Mouse (Mus musculus) left cerebral cortex, postnatal 36 days (tissue): ENCODE results near the gene Tmed1. TPM values are rescaled to one million over a fixed set of nuclear protein-coding genes. Genes with fewer than 3 reads are reported as not detected.
"Not testable (repeated sequence)": the region's sequence is repeated elsewhere in the genome, so short reads cannot be mapped to it uniquely, and the experiment has no call there.

ENCODE experiments used
- DNase-seq, 2 experiments: peaks; one replicate each; pipeline ENCODE4 v3.0.0; 2021 to 2022; ENCODE audit warnings: low spot score in 2 of 2, mixed read lengths in 1 of 2
- intact Hi-C: fragments of 180-260 bp; cut with DNase I; formaldehyde crosslinking; loops from one replicate; pipeline ENCODE4 v1.15.1; 2025
- total RNA-seq, 2 experiments: library from RNA; stranded (reverse); gene quantifications; 2 replicates each; pipeline ENCODE4 v1.2.3; 2021

Gene Tmed1
- total RNA-seq, 2 experiments from 2014 or later = 14.2 to 16.7 TPM

DNA sequence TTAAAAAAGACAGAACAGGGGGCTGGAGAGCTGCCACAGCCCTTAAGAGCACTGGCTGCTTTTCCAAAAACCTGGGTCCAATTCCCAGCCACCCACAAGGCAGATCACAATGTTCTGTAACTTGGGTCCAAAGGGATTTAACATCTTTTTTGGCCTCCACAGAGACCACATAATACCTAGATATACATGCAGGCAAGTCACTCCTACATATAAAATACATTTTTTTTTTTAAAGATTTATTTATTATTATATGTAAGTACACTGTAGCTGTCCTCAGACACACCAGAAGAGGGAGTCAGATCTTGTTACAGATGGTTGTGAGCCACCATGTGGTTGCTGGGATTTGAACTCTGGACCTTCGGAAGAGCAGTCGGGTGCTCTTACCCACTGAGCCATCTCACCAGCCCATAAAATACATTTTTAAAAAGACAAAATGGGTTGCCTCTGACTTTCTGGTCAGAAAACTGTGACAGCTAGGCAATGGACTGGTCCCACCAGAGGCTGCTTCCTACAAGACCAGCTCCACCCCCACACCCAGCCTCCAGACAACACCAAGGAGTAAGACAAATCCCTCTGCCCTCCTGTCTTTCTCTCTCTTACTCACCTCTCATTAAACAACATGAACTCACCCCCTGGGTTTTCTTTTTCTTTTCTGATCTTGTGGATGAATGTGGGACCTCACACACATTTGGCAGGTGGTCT lies 17.2 kb upstream of the Tmed1 start:
- DNase-seq = no peak
- intact Hi-C loops = no loop called here

DNA sequence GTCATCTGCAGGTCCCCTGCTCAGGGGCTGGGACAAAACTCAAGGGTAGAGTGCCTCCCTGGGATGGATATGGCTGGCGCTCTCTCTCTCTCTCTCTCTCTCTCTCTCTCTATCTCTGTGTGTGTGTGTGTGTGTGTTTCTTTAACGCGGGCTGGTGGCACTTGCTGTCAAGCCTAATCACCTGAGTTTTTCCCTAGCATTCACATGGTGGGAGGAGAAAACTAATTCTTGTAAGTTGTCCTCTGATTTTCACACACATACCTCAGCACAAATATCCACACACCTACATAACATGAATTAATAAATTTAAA lies 16.5 kb upstream of the Tmed1 start:
- intact Hi-C loops = no loop called here
- DNase-seq = no peak

DNA sequence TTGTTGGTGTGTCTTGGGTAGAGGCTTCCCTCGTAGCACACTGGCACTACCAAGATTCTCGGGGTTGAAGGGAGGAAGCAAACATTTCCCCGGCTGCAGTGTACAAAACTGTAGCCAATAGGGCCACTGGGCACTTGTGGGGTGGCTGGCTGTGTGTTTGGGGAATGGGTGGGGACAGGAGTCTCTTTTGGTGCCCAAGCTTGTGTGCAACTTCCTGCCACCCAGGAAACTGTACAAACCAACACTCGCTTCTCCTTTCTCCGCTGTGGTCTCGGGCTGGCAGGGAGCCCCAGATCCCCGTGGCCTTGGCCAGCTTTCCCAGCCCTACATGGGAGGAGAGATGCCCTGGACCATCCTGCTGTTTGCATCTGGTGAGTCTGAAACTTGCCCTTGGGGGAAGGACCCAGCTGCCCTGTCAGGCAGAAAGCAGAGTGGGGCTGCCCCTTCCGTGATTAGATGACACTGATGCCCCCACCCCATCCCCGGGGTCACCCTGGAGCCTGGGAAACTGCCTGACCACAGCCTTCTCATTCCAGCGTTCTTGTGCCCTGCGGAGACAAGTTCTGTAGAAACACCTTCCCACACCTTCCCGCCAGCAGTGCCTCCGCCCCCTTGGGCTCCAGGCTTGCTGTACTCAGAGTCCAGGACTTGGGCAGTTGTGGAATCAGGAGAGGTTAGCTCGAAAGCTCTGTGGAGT lies 16.0 kb upstream of the Tmed1 start, which contains the start of gene AB124611:
Gene AB124611, plus strand, starts transcription at position 240 of the 697 bp plus-strand sequence.
- no peak for DNase-seq
- intact Hi-C loops = no loop called here

DNA sequence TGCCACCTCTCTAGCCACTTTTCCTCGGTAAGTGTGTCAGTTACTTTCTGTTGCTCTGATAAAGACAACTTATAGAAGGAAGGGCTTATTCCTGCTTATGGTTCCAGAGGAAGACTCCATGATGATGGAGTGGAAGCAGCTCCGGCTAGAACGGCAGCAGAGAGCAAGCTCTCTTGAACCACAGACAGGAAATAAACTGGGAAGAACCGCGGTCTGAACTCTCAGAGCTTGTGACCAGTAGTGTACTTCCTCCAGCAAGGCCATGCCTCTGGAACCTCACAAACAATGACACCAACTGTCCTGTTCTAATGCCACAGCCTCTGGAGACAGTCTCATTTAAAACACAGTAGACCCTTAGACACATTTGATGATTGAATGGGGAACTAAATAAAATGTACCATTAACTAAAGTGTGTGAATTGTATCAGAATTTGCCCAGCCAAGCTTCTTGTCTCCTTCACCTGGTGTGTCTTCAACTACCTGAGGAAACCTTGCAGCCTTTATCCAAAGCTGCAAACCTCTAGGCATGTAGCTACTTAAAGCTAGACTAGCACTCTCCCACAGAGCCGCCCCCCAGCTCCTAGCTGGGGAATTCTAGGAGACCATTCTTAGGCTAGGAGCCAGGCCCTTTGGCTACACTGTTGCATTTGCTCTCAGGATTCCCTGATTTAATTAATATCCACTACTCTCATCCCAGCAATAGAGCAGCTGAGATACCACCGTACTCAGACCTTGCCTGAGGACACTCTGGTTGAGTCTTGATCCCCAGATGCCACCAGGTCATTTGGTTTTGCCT lies 15.3 kb upstream of the Tmed1 start:
- no peak for DNase-seq
- intact Hi-C loops = no loop called here

GRCm38 (mm10) chr9:21518690-21519089 lies 8.6 kb upstream of the Tmed1 start:
- intact Hi-C loops, DNase-seq: not testable (repeated sequence)

DNA sequence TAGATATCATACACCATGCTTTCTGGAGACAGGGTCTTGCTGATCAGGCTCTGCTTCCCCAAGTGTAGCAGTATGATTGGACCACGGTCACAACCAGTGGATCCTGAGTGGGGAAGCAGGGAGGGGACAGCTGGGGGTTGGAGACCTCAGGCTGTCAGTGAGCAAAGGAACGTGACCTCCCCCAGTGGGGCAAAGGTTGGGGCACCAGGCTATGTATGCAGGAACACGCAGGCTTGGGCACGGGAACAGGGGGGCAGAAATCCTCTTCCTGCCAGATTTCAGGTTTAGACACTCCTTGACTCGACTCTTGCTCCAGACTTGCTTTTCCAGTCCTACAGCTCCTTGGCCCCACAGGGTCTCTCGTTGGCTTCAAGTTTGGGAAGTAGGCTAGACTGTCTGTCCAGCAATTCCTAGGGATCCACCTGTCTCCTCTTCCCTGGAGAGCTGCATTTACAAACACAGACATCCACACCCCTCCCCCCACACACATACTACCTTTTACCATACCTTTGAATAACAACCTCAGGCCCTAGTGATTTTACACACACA lies 8.0 kb upstream of the Tmed1 start:
- intact Hi-C loops = no loop called here
- DNase-seq = no peak

- DNase-seq = no peak
- intact Hi-C loops = loop anchor here (5.0 kb wide), 1 partner anchor 34 kb away; the partner anchor contains the start of gene Carm1
Observed at GRCm38 (mm10) chr9:21513466-21513865, 3.4 kb upstream of the Tmed1 start.

DNA sequence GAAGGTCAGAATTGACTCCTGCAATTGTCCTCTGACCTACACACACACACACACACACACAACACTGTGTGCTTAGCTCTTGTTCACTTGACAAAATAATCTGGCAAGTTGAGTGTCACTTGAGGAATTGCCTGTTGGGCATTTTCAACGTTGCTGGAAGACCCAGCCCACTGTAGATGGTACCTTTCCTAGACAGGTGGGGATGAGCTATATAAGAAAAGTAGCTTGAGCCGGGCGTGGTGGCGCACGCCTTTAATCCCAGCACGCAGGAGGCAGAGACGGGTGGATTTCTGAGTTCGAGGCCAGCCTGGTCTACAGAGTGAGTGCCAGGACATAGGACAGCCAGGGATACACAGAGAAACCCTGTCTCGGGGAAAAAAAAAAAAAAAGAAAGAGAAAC lies 1.0 kb upstream of the Tmed1 start:
- DNase-seq = no peak
- intact Hi-C loops = loop anchor here (5.0 kb wide), 1 partner anchor 36 kb away; the partner anchor contains the start of gene Carm1

- intact Hi-C loops = loop anchor here (5.0 kb wide), 1 partner anchor 37 kb away; the partner anchor contains the start of gene Carm1
- DNase-seq = no peak
Observed at GRCm38 (mm10) chr9:21510689-21511015, 600 bp upstream of the Tmed1 start.

DNA sequence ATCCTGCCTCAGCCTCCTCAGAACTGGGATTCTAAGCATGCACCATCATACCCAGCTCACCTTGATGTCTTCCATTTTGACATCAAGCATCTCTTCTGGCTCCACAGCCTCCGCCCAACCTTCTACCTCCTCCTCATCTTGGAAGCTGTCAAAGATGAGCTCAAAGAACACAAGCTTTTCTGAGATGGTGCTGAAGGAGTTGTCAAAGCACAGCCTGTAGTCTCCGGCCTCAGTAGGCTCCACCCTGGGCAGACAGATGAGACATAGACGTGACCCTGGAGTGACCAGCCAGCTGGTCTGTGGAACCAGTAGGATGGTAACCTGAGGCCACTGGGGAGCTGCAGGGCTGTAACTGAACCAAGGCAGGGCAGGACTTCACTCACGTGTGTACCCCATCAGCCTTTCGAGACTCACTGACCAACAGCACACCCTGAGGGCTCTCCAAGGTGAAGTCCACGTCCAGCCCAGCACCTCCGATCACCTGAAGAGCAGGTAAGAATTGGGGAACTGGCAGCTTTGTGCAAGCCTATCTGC lies 1.1 kb downstream of the Tmed1 start:
- intact Hi-C loops = no loop called here
- no peak for DNase-seq

GRCm38 (mm10) chr9:21507753-21508430 lies 2.2 kb downstream of the Tmed1 start:
- intact Hi-C loops = no loop called here
- DNase-seq = no peak

DNA sequence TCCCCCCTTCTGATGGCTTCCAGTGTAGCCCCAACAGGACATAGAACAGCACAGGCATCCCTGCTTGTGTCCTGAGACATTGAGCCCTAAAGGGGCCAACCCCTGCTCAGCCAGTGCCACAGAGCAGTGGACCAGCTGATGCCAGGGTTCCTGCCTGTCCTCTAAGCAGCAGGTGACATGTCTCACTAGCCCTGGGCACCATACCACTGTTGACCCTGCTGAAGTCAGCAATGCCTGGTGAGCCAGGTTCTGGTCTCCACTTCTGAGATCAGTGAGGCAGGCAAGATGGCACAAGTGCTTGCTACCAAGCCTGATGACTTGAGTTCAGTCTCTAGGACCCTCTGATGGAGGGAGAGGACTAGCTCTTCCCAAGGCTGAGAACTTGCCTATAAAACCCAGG lies 4.3 kb downstream of the Tmed1 start:
- DNase-seq = no peak
- intact Hi-C loops = no loop called here

DNA sequence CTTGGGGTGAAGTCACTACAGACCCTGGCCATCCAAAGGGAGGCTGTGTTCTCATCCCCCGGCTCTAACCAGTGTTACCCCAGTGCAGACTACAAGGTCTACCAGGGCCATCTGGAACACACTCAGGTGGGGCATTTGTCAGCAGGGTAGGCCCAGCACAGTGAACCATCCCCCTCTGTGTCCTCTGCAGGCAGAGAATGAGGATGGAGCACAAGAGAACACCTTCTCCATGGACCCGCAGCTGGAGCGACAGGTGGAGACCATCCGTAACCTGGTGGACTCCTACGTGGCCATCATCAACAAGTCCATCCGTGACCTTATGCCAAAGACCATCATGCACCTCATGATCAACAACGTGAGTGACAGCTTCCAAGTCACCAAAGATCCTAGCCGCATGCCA lies 6.7 kb downstream of the Tmed1 start:
- intact Hi-C loops = no loop called here
- no peak for DNase-seq

DNA sequence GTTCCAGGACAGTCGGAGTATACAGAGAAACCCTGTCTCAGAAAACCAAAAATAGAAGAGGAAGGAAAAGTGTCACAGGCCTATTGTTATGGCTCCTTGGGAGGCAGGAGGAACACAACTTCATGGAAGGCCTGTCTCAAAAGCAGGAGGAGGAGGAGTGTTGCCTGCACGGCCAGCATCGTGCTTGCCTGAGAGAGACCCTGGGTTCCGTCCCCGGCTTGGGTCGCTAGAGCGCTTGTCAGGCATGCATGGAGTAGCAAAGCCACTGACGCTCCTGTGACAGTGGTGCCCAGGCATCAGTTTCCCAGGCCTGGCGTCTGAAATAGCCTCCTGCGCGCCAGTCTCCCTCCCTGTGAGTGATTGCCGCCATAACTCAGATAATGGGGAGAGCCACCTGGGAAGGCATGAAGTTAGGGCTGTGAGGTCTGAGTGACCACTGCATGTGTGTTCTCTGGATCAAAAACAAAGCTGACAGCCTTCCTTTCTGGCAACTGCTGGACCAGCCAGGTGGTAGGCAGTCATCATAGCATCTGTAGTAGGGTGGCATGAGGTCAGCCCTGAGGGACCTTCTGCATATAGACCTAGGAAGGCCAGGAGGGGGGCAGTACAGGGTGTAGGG lies 11.7 kb downstream of the Tmed1 start:
- DNase-seq = no peak
- intact Hi-C loops = no loop called here

DNA sequence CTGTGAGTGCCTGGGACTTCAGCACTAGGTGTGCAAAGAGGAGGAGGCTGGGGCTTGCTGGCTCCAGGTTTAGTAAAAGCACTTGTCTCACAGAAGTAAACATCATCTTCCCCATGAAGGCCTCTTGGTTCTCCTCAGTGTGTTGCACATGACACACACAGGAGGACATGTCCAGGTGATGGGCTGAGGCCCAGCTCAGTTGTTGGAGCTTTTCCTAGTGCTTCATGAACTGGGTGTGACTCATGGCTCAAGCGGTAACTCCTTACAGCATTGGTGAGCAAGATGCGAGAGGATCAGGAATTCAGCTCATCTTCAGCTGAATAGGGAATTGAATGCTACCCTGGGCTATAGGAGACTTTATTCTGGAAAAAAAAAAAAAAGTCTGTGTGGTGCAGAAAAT lies 12.4 kb downstream of the Tmed1 start:
- DNase-seq = no peak
- intact Hi-C loops = no loop called here

DNA sequence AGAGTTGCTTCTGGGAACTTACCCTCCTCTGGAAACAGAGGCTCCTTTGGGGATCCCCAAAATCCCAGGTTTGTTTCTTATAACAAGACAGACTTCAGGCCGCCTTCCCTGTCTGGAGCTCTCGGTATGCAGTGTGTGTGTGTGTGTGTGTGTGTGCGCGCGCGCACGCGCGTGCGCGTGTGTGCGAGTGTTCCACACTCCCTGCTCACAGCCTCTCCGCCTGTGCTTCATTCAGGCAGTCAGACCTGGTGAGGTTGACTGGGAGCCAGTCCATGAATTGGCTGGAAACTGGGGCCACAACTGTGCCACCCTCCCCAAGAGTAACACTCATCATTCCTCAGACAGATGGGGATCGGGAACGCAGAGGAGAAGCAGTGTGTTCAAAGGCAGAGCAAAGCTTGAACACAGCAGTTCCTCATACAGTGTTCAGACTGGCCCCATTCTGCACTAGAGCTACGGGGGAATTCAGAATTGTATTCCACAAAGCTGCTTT lies 13.0 kb downstream of the Tmed1 start:
- DNase-seq = no peak
- intact Hi-C loops = no loop called here

- intact Hi-C loops = no loop called here
- DNase-seq = no peak
Observed at GRCm38 (mm10) chr9:21496308-21497049, 13.6 kb downstream of the Tmed1 start.

DNA sequence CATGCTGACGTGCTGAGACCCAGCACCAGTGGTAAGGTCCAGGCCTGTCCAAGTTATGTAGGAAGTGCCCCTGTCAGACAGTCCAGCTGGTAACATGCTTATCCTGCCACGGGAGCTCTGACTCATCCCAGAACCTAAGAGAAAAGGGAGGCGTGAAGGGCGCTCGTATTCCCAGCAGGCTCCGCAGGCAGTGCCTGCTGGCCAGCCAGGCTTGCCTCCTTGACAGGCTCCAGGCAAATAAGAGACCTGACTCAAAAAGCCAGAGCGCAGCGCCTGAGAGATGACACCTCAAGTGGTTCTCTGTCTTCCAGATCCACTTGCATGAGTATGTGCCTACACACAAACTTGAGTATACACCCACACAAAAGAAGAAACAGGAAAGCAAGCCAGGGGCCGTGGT lies 15.3 kb downstream of the Tmed1 start:
- peak; percentile 39 to 41 for DNase-seq
- intact Hi-C loops = no loop called here
